Mouse (Mus musculus) liver, adult 2 months (tissue): ENCODE results near the gene Lsr. TPM values are rescaled to one million over a fixed set of nuclear protein-coding genes. Genes with fewer than 3 reads are reported as not detected.

Source experiments
- DNase-seq: peaks from one replicate; pipeline ENCODE4 v3.0.0-alpha.2; 2011; ENCODE audit warnings: low read depth, low spot score; ENCODE audit errors: extremely low read depth
- H3K27ac ChIP-seq: fragments of 200-500 bp; replicated peaks from 2 replicates; pipeline ENCODE4 v1.5.1; 2012; ENCODE audit warnings: low read depth, mild to moderate bottlenecking, control low read depth, inconsistent platforms, low read length; ENCODE audit not compliant: insufficient read depth
- H3K27me3 ChIP-seq: fragments of 200-500 bp; 2 replicates; pipeline ENCODE4 v1.6.1; 2012; ENCODE audit warnings: mild to moderate bottlenecking, moderate library complexity, low read length, inconsistent platforms; ENCODE audit not compliant: control insufficient read depth, insufficient read depth
- H3K36me3 ChIP-seq: fragments of 200-500 bp; 2 replicates; pipeline ENCODE4 v1.6.1; 2012; ENCODE audit warnings: low read length, inconsistent platforms; ENCODE audit not compliant: control insufficient read depth, insufficient read depth
- H3K4me1 ChIP-seq: fragments of 200-500 bp; 2 replicates; pipeline ENCODE4 v1.6.1; 2011; ENCODE audit warnings: low read length; ENCODE audit not compliant: control insufficient read depth, insufficient read depth
- H3K4me3 ChIP-seq: fragments of 200-500 bp; 2 replicates; pipeline ENCODE4 v1.5.1; 2011; ENCODE audit warnings: low read depth, mild to moderate bottlenecking, control low read depth, low read length, moderate library complexity; ENCODE audit not compliant: insufficient read depth
- H3K79me2 ChIP-seq: fragments of 200-500 bp; 2 replicates; pipeline ENCODE4 v1.6.1; 2012; ENCODE audit warnings: inconsistent platforms, mild to moderate bottlenecking, low read length, moderate library complexity; ENCODE audit not compliant: control insufficient read depth, insufficient read depth
- H3K9ac ChIP-seq: fragments of 200-500 bp; 2 replicates; pipeline ENCODE4 v1.6.1; 2012; ENCODE audit warnings: low read depth, mild to moderate bottlenecking, control low read depth, inconsistent platforms, low read length
- CTCF ChIP-seq: fragments of 200-500 bp; IDR thresholded peaks from 2 replicates; pipeline ENCODE4 v1.5.1; 2011; ENCODE audit warnings: low read depth, low read length, control low read depth
- POLR2A ChIP-seq: fragments of 200-500 bp; IDR thresholded peaks from 2 replicates; pipeline ENCODE4 v1.6.1; 2011; ENCODE audit warnings: low read length, control low read depth; ENCODE audit not compliant: insufficient read depth; ENCODE audit errors: extremely low read depth
- WGBS: fragments of 180-500 bp; shearing (Covaris S2); methylation state at CpG from one replicate; pipeline ENCODE4 v1.1.7; 2018; 5-methylcytosine and 5-hydroxymethylcytosine counted together
- polyA plus RNA-seq: library from polyadenylated mRNA; depleted of rRNA; stranded (reverse); fragments of >200 nt; gene quantifications from 2 replicates; pipeline ENCODE4 v1.2.3, GENCODE M21; 2012
- total RNA-seq: library from RNA; depleted of rRNA; stranded (reverse); fragments of >200 nt; gene quantifications from 2 replicates; pipeline ENCODE4 v1.2.3, GENCODE M21; 2014

The Lsr gene
- total and polyA plus RNA-seq, 2 experiments, result 75.7 to 362 TPM

- peak overlapping the region; percentile 30; the same call in 1 of the 2 replicates for H3K9ac ChIP-seq
- no peaks in the 10 kb centered on the region for H3K36me3 ChIP-seq
- no peak overlapping the region for H3K27ac ChIP-seq
- no peak overlapping the region for H3K4me3 ChIP-seq
- DNase-seq, result peak; percentile 28
- no peaks in the 10 kb centered on the region for H3K79me2 ChIP-seq
- TF ChIP-seq CTCF (no peak), POLR2A (no peak)
- H3K4me1 ChIP-seq, result peaks cover 2% of the 10 kb centered on the region
- H3K27me3 ChIP-seq, result no peaks in the 10 kb centered on the region
- WGBS, result 67% methylated on average over 8 of the region's 8 CpGs
Measured at GRCm38 (mm10) chr7:31002650-31003049, 29.4 kb upstream of the Lsr start.

- no peaks in the 10 kb centered on the region for H3K27me3 ChIP-seq
- H3K27ac ChIP-seq, result no peak overlapping the region
- H3K36me3 ChIP-seq, result no peaks in the 10 kb centered on the region
- no peak overlapping the region for H3K4me3 ChIP-seq
- 27% methylated on average over 7 of the region's 7 CpGs for WGBS
- DNase-seq, result no peak
- H3K79me2 ChIP-seq, result no peaks in the 10 kb centered on the region
- TF ChIP-seq POLR2A, result no peak
- TF ChIP-seq CTCF, result no peak
- H3K4me1 ChIP-seq, result peaks cover 2% of the 10 kb centered on the region
- H3K9ac ChIP-seq, result no peak overlapping the region
Measured at GRCm38 (mm10) chr7:31000505-31001020, 27.3 kb upstream of the Lsr start.

- H3K9ac ChIP-seq, result no peak overlapping the region
- no peak overlapping the region for H3K27ac ChIP-seq
- H3K79me2 ChIP-seq, result no peaks in the 10 kb centered on the region
- 94% methylated on average over 2 of the region's 2 CpGs for WGBS
- peaks cover 2% of the 10 kb centered on the region for H3K4me1 ChIP-seq
- DNase-seq, result no peak
- H3K27me3 ChIP-seq, result no peaks in the 10 kb centered on the region
- no peak overlapping the region for H3K4me3 ChIP-seq
- no peaks in the 10 kb centered on the region for H3K36me3 ChIP-seq
- no peak for TF ChIP-seq CTCF
- no peak for TF ChIP-seq POLR2A
Measured at GRCm38 (mm10) chr7:30996491-30996890, 23.2 kb upstream of the Lsr start.

GRCm38 (mm10) chr7:30993986-30994385 is 20.7 kb upstream of the Lsr start:
- no peak for DNase-seq
- Histone ChIP-seq H3K27me3 (no peaks in the 10 kb centered on the region), H3K4me3 (no peak overlapping the region), H3K9ac (no peak overlapping the region), H3K79me2 (no peaks in the 10 kb centered on the region), H3K27ac (no peak overlapping the region), H3K4me1 (peaks cover 3% of the 10 kb centered on the region; the same call in 1 of the 2 replicates), H3K36me3 (no peaks in the 10 kb centered on the region)
- 94% methylated on average over 5 of the region's 5 CpGs for whole genome bisulfite sequencing
- no peak for TF ChIP-seq CTCF
- TF ChIP-seq POLR2A, result no peak

- no peaks in the 10 kb centered on the region for H3K79me2 ChIP-seq
- H3K36me3 ChIP-seq, result no peaks in the 10 kb centered on the region
- H3K4me1 ChIP-seq, result peaks cover 10% of the 10 kb centered on the region; the same call in 1 of the 2 replicates
- DNase-seq, result no peak
- TF ChIP-seq POLR2A (no peak), CTCF (no peak)
- no peaks in the 10 kb centered on the region for H3K27me3 ChIP-seq
- WGBS, result 76% methylated on average over 5 of the region's 5 CpGs
- H3K9ac ChIP-seq, result no peak overlapping the region
- no peak overlapping the region for H3K27ac ChIP-seq
- H3K4me3 ChIP-seq, result no peak overlapping the region
Measured at GRCm38 (mm10) chr7:30992148-30992547, 18.9 kb upstream of the Lsr start.

GRCm38 (mm10) chr7:30988519-30989162 is 15.4 kb upstream of the Lsr start:
- peak; percentile 72 for DNase-seq
- Histone ChIP-seq H3K79me2 (no peaks in the 10 kb centered on the region), H3K4me1 (peaks cover 25% of the 10 kb centered on the region), H3K36me3 (no peaks in the 10 kb centered on the region), H3K4me3 (no peak overlapping the region), H3K27ac (peak overlapping the region; percentile 85), H3K27me3 (no peaks in the 10 kb centered on the region), H3K9ac (no peak overlapping the region)
- TF ChIP-seq CTCF (0 out of 2 replicates have a peak, but pooled peaks have one; percentile 3), POLR2A (no peak)
- 32% methylated on average over 4 of the region's 4 CpGs for WGBS
